Mouse (Mus musculus) G1E (cell line): ENCODE measurements around the gene Nsmce3.

ENCODE experiments used
- CTCF ChIP-seq: IDR thresholded peaks from 2 replicates; pipeline ENCODE4 v1.5.1; 2012; ENCODE audit warnings: low read depth, low read length, inconsistent platforms, mixed read lengths
- POLR2AphosphoS5 ChIP-seq: IDR thresholded peaks from 2 replicates; pipeline ENCODE4 v1.6.1; 2012; ENCODE audit warnings: low read depth, low read length, inconsistent platforms; ENCODE audit not compliant: insufficient replicate concordance
- TAL1 ChIP-seq: conservative IDR thresholded peaks from 2 replicates; pipeline ENCODE4 v1.6.1; 2012; ENCODE audit warnings: low read depth, low read length, inconsistent platforms, mixed read lengths

- TF ChIP-seq CTCF (no peak), TAL1 (no peak), POLR2AphosphoS5 (no peak)
Observed at GRCm38 (mm10) chr7:64884187-64884862, 11.5 kb upstream of the Nsmce3 start.
